Mouse (Mus musculus): ENCODE results near the gene Vwc2l.

DNA sequence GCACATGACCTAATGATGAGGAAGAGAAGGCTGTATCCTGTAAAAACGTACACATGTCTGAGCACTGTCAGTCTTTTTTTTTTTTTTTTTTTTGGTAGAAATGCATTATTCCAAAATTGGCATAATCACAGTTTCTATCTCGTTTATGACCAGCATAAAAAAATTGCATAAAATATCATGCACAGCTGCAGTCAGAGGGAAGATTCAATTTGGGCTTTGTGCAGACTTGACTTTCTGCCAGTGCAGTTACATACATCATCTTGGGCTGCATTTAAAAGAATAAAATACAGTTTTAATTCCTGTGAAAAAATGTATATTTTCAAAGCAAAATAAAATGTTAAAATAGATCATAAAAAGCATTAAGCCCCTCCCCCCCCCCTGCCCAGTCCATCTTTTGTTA is 97.6 kb downstream of the Vwc2l start:
- TF ChIP-seq POLR2A (IDR thresholded peaks at IDR 0.05; ENCODE audit: borderline replicate concordance, control insufficient read depth, low read depth, low read length): no peak
- TF ChIP-seq CTCF (IDR thresholded peaks at IDR 0.05; ENCODE audit: control insufficient read depth, insufficient read depth, low read length): no peak

Measured in bone marrow, adult 2 months (tissue).